Mouse (Mus musculus): Measurements from ENCODE around the gene Ahcyl2.

DNA sequence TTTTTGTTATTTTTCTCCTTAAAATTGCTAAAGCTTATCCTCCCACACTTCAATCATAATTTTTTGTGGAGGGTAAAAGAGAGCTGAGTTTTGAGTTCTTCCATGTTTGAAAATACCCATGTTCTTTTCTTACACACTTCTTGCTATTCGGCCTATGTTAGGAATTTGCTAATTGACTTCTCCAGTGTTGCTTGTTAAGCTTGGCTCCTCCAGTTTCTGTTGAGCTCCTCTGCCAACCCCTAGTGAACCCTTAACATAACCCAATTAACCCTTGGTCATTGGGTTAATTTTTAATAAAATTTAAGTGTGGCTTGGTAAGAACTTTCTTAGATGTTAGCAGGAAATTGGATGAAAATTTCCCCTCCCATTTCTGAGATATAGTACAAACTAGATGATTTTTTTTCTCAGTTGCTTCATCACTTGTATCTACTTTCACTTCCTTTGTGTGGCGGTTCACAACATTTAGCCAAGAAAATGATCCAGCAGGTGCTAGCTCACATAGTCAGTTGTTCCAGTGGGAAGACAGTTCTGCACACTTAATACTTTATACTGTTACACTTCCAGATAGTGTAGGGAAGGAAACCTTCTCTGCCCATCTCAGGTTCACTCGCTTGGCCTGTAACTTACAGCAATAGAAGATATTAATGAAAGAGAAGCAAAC lies 60.9 kb downstream of the Ahcyl2 start:
- peak; percentile 82 for TF ChIP-seq JUND (conservative IDR thresholded peaks at IDR 0.05; ENCODE audit: low read depth, low read length)
- peak; percentile 64; the same call in 1 of the 2 replicates for TF ChIP-seq RCOR1 (conservative IDR thresholded peaks at IDR 0.05; ENCODE audit: low read depth, low read length)
- peak; percentile 94 for TF ChIP-seq EP300 (IDR thresholded peaks at IDR 0.05; ENCODE audit: low read length)
- peak; percentile 69 for TF ChIP-seq BHLHE40 (IDR thresholded peaks at IDR 0.05; ENCODE audit: low read depth, low read length)
- no peak for TF ChIP-seq CHD1 (IDR thresholded peaks at IDR 0.05; ENCODE audit: low read depth, low read length)
- peak; percentile 72 for TF ChIP-seq ETS1 (conservative IDR thresholded peaks at IDR 0.05; ENCODE audit: low read depth, low read length)
- TF ChIP-seq CTCF (conservative IDR thresholded peaks at IDR 0.05 in 1 of 2, IDR thresholded peaks at IDR 0.05 in 1 of 2; ENCODE audit: low read depth in 2 of 2, low read length in 2 of 2) = no peak
- 0 out of 2 replicates have a peak, but pooled peaks have one; percentile 61 for TF ChIP-seq MAZ (IDR thresholded peaks at IDR 0.05; ENCODE audit: low read depth, low read length)

Measured in CH12.LX (cell line).